Mouse (Mus musculus) heart, embryonic 16.5 days (tissue): ENCODE measurements at regions not wholly inside any gene's neighbourhood (a gene's known extent, or its start where the extent isn't known, plus 50 kb on each side); places are given as distances from the start of the nearest gene placed in this dataset.
"Not testable (repeated sequence)": the region's sequence is repeated elsewhere in the genome, so short reads cannot be mapped to it uniquely, and the experiment has no call there.

Experiments
- ATAC-seq: fragments of 200-750 bp; cut with Nextera tagmentation; replicated peaks from 2 replicates; pipeline ENCODE4 v1.8.0; 2017; ENCODE audit warnings: moderate number of reproducible peaks; ENCODE audit not compliant: insufficient read depth, low FRiP score; ENCODE audit errors: extremely low read depth
- H3K27ac ChIP-seq: fragments of 300-500 bp; sonication (generic); 2 replicates; pipeline ENCODE4 v1.5.1; 2014; ENCODE audit warnings: mild to moderate bottlenecking, low read length, control low read depth, moderate library complexity
- H3K27me3 ChIP-seq: fragments of 300-500 bp; sonication (generic); 2 replicates; pipeline ENCODE4 v1.6.1; 2014; ENCODE audit warnings: low read length, mixed read lengths; ENCODE audit not compliant: control insufficient read depth, insufficient read depth
- H3K36me3 ChIP-seq: fragments of 300-500 bp; sonication (generic); 2 replicates; pipeline ENCODE4 v1.6.1; 2014; ENCODE audit not compliant: control insufficient read depth, insufficient read depth
- H3K4me1 ChIP-seq: fragments of 300-500 bp; sonication (generic); 2 replicates; pipeline ENCODE4 v1.6.1; 2014; ENCODE audit warnings: low read length, mixed read lengths; ENCODE audit not compliant: control insufficient read depth, insufficient read depth
- H3K4me2 ChIP-seq: fragments of 300-500 bp; sonication (generic); 2 replicates; pipeline ENCODE4 v1.6.1; 2014; ENCODE audit warnings: low read depth, mild to moderate bottlenecking, control low read depth, low read length
- H3K4me3 ChIP-seq: fragments of 300-500 bp; sonication (generic); 2 replicates; pipeline ENCODE4 v1.5.1; 2014; ENCODE audit warnings: mild to moderate bottlenecking, control low read depth, low read length
- H3K9ac ChIP-seq: fragments of 300-500 bp; sonication (generic); 2 replicates; pipeline ENCODE4 v1.6.1; 2014; ENCODE audit warnings: low read length, control low read depth
- H3K9me3 ChIP-seq: fragments of 300-500 bp; sonication (generic); replicated peaks from 2 replicates; pipeline ENCODE4 v1.6.1; 2016; ENCODE audit warnings: low read length; ENCODE audit not compliant: control insufficient read depth
- whole genome bisulfite sequencing: fragments of 180-500 bp; shearing (Covaris S2); extraction: QIAGEN DNeasy Blood & Tissue Kit; methylation state at CpG from one replicate; pipeline ENCODE4 v1.1.7; 2014; 5-methylcytosine and 5-hydroxymethylcytosine counted together

GRCm38 (mm10) chr13:111871672-111872410 lies 63.0 kb upstream of the Map3k1 start:
- H3K9me3 ChIP-seq: peaks cover under 1% of the 10 kb centered on the region; the same call in 1 of the 2 replicates

GRCm38 (mm10) chr13:111874330-111874729 lies 65.5 kb upstream of the Map3k1 start:
- no peak overlapping the region for H3K27ac ChIP-seq
- peaks cover 5% of the 10 kb centered on the region for H3K4me1 ChIP-seq
- H3K36me3 ChIP-seq: no peaks in the 10 kb centered on the region
- H3K27me3 ChIP-seq: no peaks in the 10 kb centered on the region
- H3K4me3 ChIP-seq: no peak overlapping the region
- H3K9ac ChIP-seq: no peak overlapping the region
- H3K9me3 ChIP-seq: no peaks in the 10 kb centered on the region; the same call in 1 of the 2 replicates
- no peak overlapping the region for H3K4me2 ChIP-seq
- no peak for ATAC-seq
- 75% methylated on average over 3 of the region's 3 CpGs for WGBS

More at GRCm38 (mm10) chr13:111871672-111872410, 63.0 kb upstream of the Map3k1 start:
- no peak overlapping the region for H3K4me3 ChIP-seq
- H3K36me3 ChIP-seq: no peaks in the 10 kb centered on the region
- no peaks in the 10 kb centered on the region for H3K27me3 ChIP-seq
- 91% methylated on average over 25 of the region's 25 CpGs for WGBS
- peaks cover 15% of the 10 kb centered on the region for H3K4me1 ChIP-seq
- no peak for ATAC-seq
- H3K27ac ChIP-seq: no peak overlapping the region
- H3K9ac ChIP-seq: no peak overlapping the region
- no peak overlapping the region for H3K4me2 ChIP-seq

GRCm38 (mm10) chr13:111876404-111876803 lies 67.6 kb upstream of the Map3k1 start:
- no peaks in the 10 kb centered on the region; the same call in 1 of the 2 replicates for H3K9me3 ChIP-seq
- H3K9ac ChIP-seq: no peak overlapping the region
- H3K4me1 ChIP-seq: no peaks in the 10 kb centered on the region
- H3K27ac ChIP-seq: no peak overlapping the region
- H3K27me3 ChIP-seq: no peaks in the 10 kb centered on the region
- 75% methylated on average over 3 of the region's 3 CpGs for WGBS
- H3K36me3 ChIP-seq: no peaks in the 10 kb centered on the region
- H3K4me2 ChIP-seq: no peak overlapping the region
- no peak for ATAC-seq
- H3K4me3 ChIP-seq: no peak overlapping the region

GRCm38 (mm10) chr13:111876847-111877246 lies 68.1 kb upstream of the Map3k1 start:
- Histone ChIP-seq H3K27ac (no peak overlapping the region), H3K36me3 (no peaks in the 10 kb centered on the region), H3K4me2 (no peak overlapping the region), H3K27me3 (no peaks in the 10 kb centered on the region), H3K4me3 (no peak overlapping the region), H3K9ac (no peak overlapping the region), H3K9me3 (no peaks in the 10 kb centered on the region; the same call in 1 of the 2 replicates), H3K4me1 (no peaks in the 10 kb centered on the region)
- 70% methylated on average over 2 of the region's 2 CpGs for WGBS
- no peak for ATAC-seq

- H3K36me3 ChIP-seq, H3K4me2 ChIP-seq, H3K4me1 ChIP-seq, ATAC-seq, H3K9ac ChIP-seq, H3K9me3 ChIP-seq, H3K4me3 ChIP-seq, H3K27ac ChIP-seq, H3K27me3 ChIP-seq: not testable (repeated sequence)
- 81% methylated on average over 17 of the region's 17 CpGs for WGBS
Measured at GRCm38 (mm10) chr13:111883768-111884566, 75.2 kb upstream of the Map3k1 start.

GRCm38 (mm10) chr13:111890792-111891191 lies 82.0 kb upstream of the Map3k1 start:
- Histone ChIP-seq H3K4me1 (no peaks in the 10 kb centered on the region; the same call in 1 of the 2 replicates), H3K27me3 (no peaks in the 10 kb centered on the region), H3K9me3 (no peaks in the 10 kb centered on the region), H3K27ac (no peak overlapping the region), H3K4me3 (no peak overlapping the region), H3K4me2 (no peak overlapping the region), H3K9ac (no peak overlapping the region), H3K36me3 (no peaks in the 10 kb centered on the region)
- 47% methylated on average over 3 of the region's 3 CpGs for WGBS
- no peak for ATAC-seq

GRCm38 (mm10) chr13:111892141-111892540 lies 83.3 kb upstream of the Map3k1 start:
- no peak overlapping the region for H3K4me2 ChIP-seq
- H3K4me1 ChIP-seq: peaks cover 5% of the 10 kb centered on the region; the same call in 1 of the 2 replicates
- ATAC-seq: no peak
- WGBS: 85% methylated on average over 8 of the region's 8 CpGs
- H3K9me3 ChIP-seq: no peaks in the 10 kb centered on the region
- no peak overlapping the region for H3K27ac ChIP-seq
- no peak overlapping the region for H3K4me3 ChIP-seq
- H3K9ac ChIP-seq: no peak overlapping the region
- no peaks in the 10 kb centered on the region for H3K36me3 ChIP-seq
- no peaks in the 10 kb centered on the region for H3K27me3 ChIP-seq

GRCm38 (mm10) chr13:111893221-111893713 lies 84.5 kb upstream of the Map3k1 start:
- Histone ChIP-seq H3K4me1 (peaks cover 5% of the 10 kb centered on the region; the same call in 1 of the 2 replicates), H3K9me3 (no peaks in the 10 kb centered on the region), H3K9ac (no peak overlapping the region), H3K36me3 (no peaks in the 10 kb centered on the region), H3K4me2 (no peak overlapping the region), H3K27me3 (no peaks in the 10 kb centered on the region), H3K27ac (no peak overlapping the region), H3K4me3 (no peak overlapping the region)
- no peak for ATAC-seq
- 49% methylated on average over 14 of the region's 14 CpGs for WGBS
